Mouse (Mus musculus) hindbrain, embryonic 10.5 days (tissue): Measurements from ENCODE around the gene Fez2. TPM values are rescaled to one million over a fixed set of nuclear protein-coding genes. Genes with fewer than 3 reads are reported as not detected.
A peak's percentile ranks its signal among the peaks of the same experiment; 100 is the strongest.

Source experiments
- DNase-seq: peaks from one replicate; pipeline ENCODE4 v3.0.0-alpha.2; 2017; ENCODE audit warnings: low spot score
- H3K27ac ChIP-seq: fragments of 300-500 bp; sonication (generic); 2 replicates; pipeline ENCODE4 v1.5.1; 2016; ENCODE audit warnings: mild to moderate bottlenecking, moderate library complexity
- H3K27me3 ChIP-seq: fragments of 300-500 bp; sonication (generic); 2 replicates; pipeline ENCODE4 v1.6.1; 2016; ENCODE audit warnings: mild to moderate bottlenecking; ENCODE audit not compliant: poor library complexity, insufficient read depth, severe bottlenecking
- H3K36me3 ChIP-seq: fragments of 300-500 bp; sonication (generic); 2 replicates; pipeline ENCODE4 v1.6.1; 2016; ENCODE audit warnings: mild to moderate bottlenecking, moderate library complexity
- H3K4me1 ChIP-seq: fragments of 300-500 bp; sonication (generic); replicated peaks from 2 replicates; pipeline ENCODE4 v1.6.1; 2016; ENCODE audit warnings: mild to moderate bottlenecking
- H3K4me3 ChIP-seq: fragments of 300-500 bp; sonication (generic); 2 replicates; pipeline ENCODE4 v1.5.1; 2016; ENCODE audit warnings: mild to moderate bottlenecking, moderate library complexity
- H3K9me3 ChIP-seq: fragments of 300-500 bp; sonication (generic); 2 replicates; pipeline ENCODE4 v1.6.1; 2016; ENCODE audit warnings: mild to moderate bottlenecking, moderate library complexity
- WGBS: fragments of 180-500 bp; shearing (Covaris S2); methylation state at CpG from one replicate; pipeline ENCODE4 v1.1.7; 2016; 5-methylcytosine and 5-hydroxymethylcytosine counted together
- polyA plus RNA-seq: library from polyadenylated mRNA; unstranded; fragments of >200 nt; fragmentation: Nextera tagmentation; extraction: Ambion mirVana; gene quantifications from 2 replicates; pipeline ENCODE4 v1.2.1, GENCODE M21; 2016

Fez2 gene
- polyA plus RNA-seq, 1 experiment from 2014 or later: 51.1 TPM

- Histone ChIP-seq H3K36me3 (peaks cover 50% of the 10 kb centered on the region), H3K27ac (no peak overlapping the region), H3K27me3 (no peaks in the 10 kb centered on the region), H3K4me1 (peaks cover 18% of the 10 kb centered on the region), H3K9me3 (no peaks in the 10 kb centered on the region), H3K4me3 (no peak overlapping the region)
- no peak for DNase-seq
- 88% methylated on average over 8 of the region's 8 CpGs for WGBS
Observed at GRCm38 (mm10) chr17:78379079-78379729, 38.7 kb downstream of the Fez2 start.

- no peaks in the 10 kb centered on the region for H3K9me3 ChIP-seq
- DNase-seq: no peak
Observed at GRCm38 (mm10) chr17:78376587-78376986, 41.4 kb downstream of the Fez2 start.

DNA sequence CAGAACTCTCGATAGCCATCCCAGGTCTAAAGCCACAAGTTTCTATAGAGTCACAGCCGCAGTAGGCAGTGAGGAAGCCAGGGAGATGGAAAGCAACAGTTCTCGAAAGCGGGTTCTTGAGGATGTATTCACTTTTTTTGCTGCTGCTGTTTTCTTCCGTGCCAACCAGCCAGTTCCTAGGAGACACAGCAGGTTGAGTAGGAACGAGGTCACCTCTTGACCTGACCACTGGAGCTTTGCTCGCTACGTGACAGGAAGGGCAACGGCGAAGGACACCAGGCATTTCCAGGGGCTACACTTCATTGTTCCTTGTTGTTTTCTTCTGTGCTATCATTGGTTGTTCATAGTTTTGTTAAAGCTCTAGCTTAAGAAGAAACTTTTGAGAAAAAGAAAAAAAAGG, 43.2 kb downstream of the Fez2 start:
- H3K27ac ChIP-seq: peak overlapping the region; percentile 70; the same call in 1 of the 2 replicates
- H3K27me3 ChIP-seq: no peaks in the 10 kb centered on the region
- H3K4me3 ChIP-seq: no peak overlapping the region
- DNase-seq: peak; percentile 41
- peaks cover 60% of the 10 kb centered on the region for H3K36me3 ChIP-seq
- 33% methylated on average over 10 of the region's 10 CpGs for WGBS
- peaks cover 20% of the 10 kb centered on the region for H3K4me1 ChIP-seq
- H3K9me3 ChIP-seq: no peaks in the 10 kb centered on the region

More at GRCm38 (mm10) chr17:78376587-78376986, 41.4 kb downstream of the Fez2 start:
- Histone ChIP-seq H3K27ac (no peak overlapping the region), H3K27me3 (no peaks in the 10 kb centered on the region), H3K4me1 (peaks cover 20% of the 10 kb centered on the region), H3K36me3 (peaks cover 48% of the 10 kb centered on the region), H3K4me3 (no peak overlapping the region)
- WGBS: 77% methylated on average over 8 of the region's 8 CpGs

DNA sequence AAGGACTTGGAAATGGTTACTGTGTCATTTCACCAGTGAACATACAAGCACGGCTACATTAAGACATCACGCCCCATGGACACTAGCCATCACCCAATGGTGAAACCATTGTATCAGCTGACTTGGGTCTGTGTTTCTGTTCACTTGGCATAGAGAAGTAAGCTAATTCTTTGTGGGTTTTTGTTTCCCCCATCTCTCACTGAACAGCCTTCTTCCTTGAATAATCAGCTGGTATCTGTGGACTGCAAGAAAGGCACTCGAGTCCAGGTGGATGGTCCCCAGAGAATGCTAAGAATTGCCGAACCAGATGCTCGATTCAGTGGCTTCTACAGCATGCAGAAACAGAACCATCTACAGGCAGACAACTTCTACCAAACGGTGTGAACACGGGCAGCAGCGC, 44.1 kb downstream of the Fez2 start:
- Histone ChIP-seq H3K9me3 (no peaks in the 10 kb centered on the region), H3K27me3 (no peaks in the 10 kb centered on the region), H3K36me3 (peaks cover 66% of the 10 kb centered on the region), H3K27ac (no peak overlapping the region), H3K4me1 (peaks cover 14% of the 10 kb centered on the region), H3K4me3 (no peak overlapping the region)
- DNase-seq: no peak
- 90% methylated on average over 8 of the region's 8 CpGs for WGBS

DNA sequence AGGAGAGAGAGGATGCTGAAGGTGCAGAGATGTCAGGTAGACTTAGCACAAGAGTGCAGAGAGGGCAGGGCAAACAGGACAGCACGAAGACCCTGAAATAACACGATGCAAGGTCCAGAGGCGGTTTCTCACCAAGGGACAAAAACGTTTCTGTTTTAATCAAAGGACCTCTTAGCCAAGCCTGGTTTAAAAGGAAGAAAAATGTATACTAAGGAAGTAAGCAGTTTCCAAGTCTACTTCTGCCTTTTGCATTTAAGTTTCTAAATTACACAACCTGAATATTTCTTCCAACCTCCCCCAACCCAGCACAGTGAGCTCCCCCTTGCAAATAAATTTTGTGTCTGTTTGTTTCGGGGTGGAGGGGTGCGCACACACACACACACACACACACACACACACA, 44.8 kb downstream of the Fez2 start:
- Histone ChIP-seq H3K4me1 (peaks cover 14% of the 10 kb centered on the region), H3K27ac (no peak overlapping the region), H3K27me3 (no peaks in the 10 kb centered on the region), H3K9me3 (no peaks in the 10 kb centered on the region), H3K4me3 (no peak overlapping the region), H3K36me3 (peaks cover 67% of the 10 kb centered on the region)
- 92% methylated on average over 6 of the region's 6 CpGs for WGBS
- no peak for DNase-seq

DNA sequence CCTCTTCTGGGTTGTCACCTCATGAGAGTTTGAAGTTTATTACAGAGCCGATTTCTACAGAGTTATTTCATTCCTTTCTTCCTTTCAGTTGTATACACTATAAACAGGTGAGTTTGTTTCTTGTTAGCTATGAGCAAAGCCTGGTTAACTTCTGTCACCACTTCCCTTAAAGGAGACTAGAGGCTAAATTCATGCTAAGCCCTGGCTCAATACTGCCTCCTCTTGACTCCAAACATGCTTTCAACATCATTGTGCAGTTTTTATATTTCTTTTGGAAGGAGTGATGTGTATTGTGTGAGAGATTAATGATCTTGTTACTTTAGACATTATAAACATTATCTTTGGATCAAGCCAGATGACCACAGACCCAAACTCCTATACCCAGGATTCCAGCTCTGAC, 47.5 kb downstream of the Fez2 start:
- no peak overlapping the region for H3K4me3 ChIP-seq
- H3K36me3 ChIP-seq: peaks cover 68% of the 10 kb centered on the region
- WGBS: 79% methylated on average over 1 of the region's 1 CpGs
- no peaks in the 10 kb centered on the region for H3K27me3 ChIP-seq
- no peak overlapping the region for H3K27ac ChIP-seq
- H3K9me3 ChIP-seq: no peaks in the 10 kb centered on the region
- H3K4me1 ChIP-seq: peaks cover 12% of the 10 kb centered on the region
- no peak for DNase-seq

DNA sequence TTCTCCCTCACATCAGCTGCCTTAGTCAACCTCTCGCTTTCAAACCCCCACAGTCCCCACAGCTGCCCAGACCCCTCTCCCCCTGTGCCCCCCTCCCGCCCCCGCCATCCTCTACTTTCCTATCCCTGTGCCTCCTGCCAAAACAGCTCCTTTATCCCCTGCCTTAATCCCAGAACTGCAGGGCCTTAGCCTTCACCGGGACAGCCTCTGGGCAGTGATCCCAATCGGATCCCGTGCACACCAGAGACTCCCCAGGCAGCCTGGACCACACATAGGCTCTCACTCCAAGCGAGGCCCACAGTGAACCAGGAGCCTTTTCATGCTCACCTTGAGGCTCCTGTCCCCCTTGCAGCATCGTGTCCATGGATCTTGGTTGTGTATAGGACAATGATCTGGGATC, 49.5 kb downstream of the Fez2 start:
- Histone ChIP-seq H3K27ac (no peak overlapping the region), H3K9me3 (no peaks in the 10 kb centered on the region), H3K4me1 (no peaks in the 10 kb centered on the region; the same call in 1 of the 2 replicates), H3K4me3 (no peak overlapping the region), H3K27me3 (no peaks in the 10 kb centered on the region), H3K36me3 (peaks cover 54% of the 10 kb centered on the region)
- no peak for DNase-seq
- 87% methylated on average over 8 of the region's 8 CpGs for WGBS

DNA sequence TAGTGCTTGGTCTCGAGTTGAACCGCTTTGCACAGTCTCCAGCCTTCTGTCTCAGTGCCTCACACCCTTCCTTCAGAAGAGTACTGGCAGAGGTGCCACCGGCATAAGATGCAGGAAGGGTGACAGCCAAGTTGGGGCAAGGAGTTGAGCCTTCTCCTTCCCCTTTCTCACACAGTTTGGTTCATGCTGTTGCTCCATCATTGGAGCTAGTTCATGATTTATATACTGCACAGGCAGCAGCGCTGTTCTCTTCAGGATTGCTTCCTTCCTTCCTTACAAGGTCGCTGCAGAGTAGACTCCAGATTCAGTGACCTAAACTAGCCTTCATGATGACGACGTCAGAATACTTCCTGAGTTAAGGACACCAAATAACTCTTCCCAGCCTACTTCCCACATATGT, 51.9 kb downstream of the Fez2 start:
- Histone ChIP-seq H3K27me3 (no peaks in the 10 kb centered on the region), H3K4me1 (no peaks in the 10 kb centered on the region; the same call in 1 of the 2 replicates), H3K4me3 (no peak overlapping the region), H3K27ac (no peak overlapping the region), H3K36me3 (peaks cover 39% of the 10 kb centered on the region), H3K9me3 (no peaks in the 10 kb centered on the region)
- WGBS: 90% methylated on average over 7 of the region's 7 CpGs
- DNase-seq: no peak

GRCm38 (mm10) chr17:78364555-78365302, 53.2 kb downstream of the Fez2 start:
- peaks cover 26% of the 10 kb centered on the region for H3K36me3 ChIP-seq
- DNase-seq: no peak
- H3K27me3 ChIP-seq: no peaks in the 10 kb centered on the region
- peaks cover 7% of the 10 kb centered on the region; the same call in 1 of the 2 replicates for H3K4me1 ChIP-seq
- WGBS: 87% methylated on average over 23 of the region's 23 CpGs
- no peak overlapping the region for H3K27ac ChIP-seq
- H3K4me3 ChIP-seq: no peak overlapping the region
- H3K9me3 ChIP-seq: no peaks in the 10 kb centered on the region

- no peaks in the 10 kb centered on the region for H3K9me3 ChIP-seq
- H3K27ac ChIP-seq: no peak overlapping the region
- WGBS: 89% methylated on average over 13 of the region's 13 CpGs
Observed at GRCm38 (mm10) chr17:78361939-78362728, 55.8 kb downstream of the Fez2 start.

DNA sequence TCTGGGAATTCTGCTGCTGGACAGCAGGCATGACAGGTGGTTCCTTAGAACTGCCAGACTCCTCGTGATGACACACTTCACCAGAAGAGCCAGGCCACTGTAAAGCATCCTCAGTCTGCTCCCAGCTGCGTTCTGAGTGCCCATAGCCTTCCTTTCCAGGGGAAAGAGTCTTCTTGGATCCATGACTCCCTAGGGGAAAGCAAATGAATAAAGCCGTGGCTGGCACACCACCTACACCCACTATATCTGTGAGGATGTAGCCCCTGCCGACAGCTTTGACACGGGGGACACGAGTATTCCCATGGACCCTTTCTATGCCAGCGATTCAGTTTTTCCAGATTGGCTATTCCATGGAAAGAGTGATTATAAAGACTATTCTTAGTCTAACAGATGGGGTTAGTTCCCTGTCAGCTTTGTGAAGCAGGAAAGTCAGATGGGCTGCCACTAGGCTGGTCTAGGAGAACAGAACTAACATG, 59.7 kb downstream of the Fez2 start:
- H3K27ac ChIP-seq: no peak overlapping the region
- WGBS: 74% methylated on average over 7 of the region's 7 CpGs
- H3K9me3 ChIP-seq: no peaks in the 10 kb centered on the region
- no peak for DNase-seq
- no peak overlapping the region for H3K4me3 ChIP-seq
- H3K27me3 ChIP-seq: no peaks in the 10 kb centered on the region
- H3K36me3 ChIP-seq: peaks cover 28% of the 10 kb centered on the region
- H3K4me1 ChIP-seq: peaks cover 16% of the 10 kb centered on the region

More at GRCm38 (mm10) chr17:78361939-78362728, 55.8 kb downstream of the Fez2 start:
- Histone ChIP-seq H3K4me1 (peaks cover 9% of the 10 kb centered on the region; the same call in 1 of the 2 replicates), H3K27me3 (no peaks in the 10 kb centered on the region), H3K4me3 (no peak overlapping the region), H3K36me3 (peaks cover 3% of the 10 kb centered on the region)
- DNase-seq: no peak

GRCm38 (mm10) chr17:78357753-78358152, 60.2 kb downstream of the Fez2 start:
- Histone ChIP-seq H3K27ac (no peak overlapping the region), H3K4me1 (peaks cover 16% of the 10 kb centered on the region), H3K9me3 (no peaks in the 10 kb centered on the region), H3K27me3 (no peaks in the 10 kb centered on the region), H3K4me3 (no peak overlapping the region), H3K36me3 (peaks cover 32% of the 10 kb centered on the region)
- DNase-seq: no peak
- 90% methylated on average over 4 of the region's 4 CpGs for WGBS
